In the genomic region with DNA sequence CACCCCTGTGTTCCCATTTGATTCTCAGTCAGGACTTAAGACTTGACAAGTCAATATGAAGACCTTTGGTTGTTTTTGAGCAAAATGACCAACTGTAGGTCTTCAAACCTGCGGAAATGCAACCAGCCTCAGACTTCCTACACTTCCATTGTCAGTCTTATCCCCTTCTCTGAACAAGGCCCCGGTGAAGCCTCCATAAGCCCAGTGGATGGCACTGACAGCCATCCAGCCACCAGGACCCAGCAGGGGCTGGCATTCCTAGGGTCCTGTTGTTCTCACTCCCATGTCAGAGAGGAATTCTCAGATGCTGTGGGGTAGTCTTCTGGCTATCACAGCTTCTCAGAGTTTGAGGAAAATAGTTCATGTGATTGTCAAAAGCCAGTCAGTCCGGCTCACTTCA, we compare ENCODE assay signal across 8 mouse cellular contexts. TPM values are rescaled to one million over a fixed set of nuclear protein-coding genes. Genes with fewer than 3 reads are reported as not detected.
A peak's percentile ranks its signal among the peaks of the same experiment; 100 is the strongest.
DNase-seq lines count a peak whose midpoint lies in the region; ATAC-seq and TF ChIP-seq lines count a peak whose summit lies in the region.

No protein-coding gene starts in this region.

- peak overlapping the region; percentile 95 for H3K4me2 ChIP-seq in liver, embryonic 11.5 days

- H3K27me3 ChIP-seq in heart, adult 2 months (ENCODE audit: control insufficient read depth, insufficient read depth, low read length) = no peaks in the 10 kb centered on the region
- H3K27me3 ChIP-seq in liver, embryonic 11.5 days (replicated peaks; ENCODE audit: control insufficient read depth, insufficient read depth, low read length) = no peaks in the 10 kb centered on the region

- no peak for TF ChIP-seq EP300 in heart, adult 2 months (IDR thresholded peaks at IDR 0.05; ENCODE audit: insufficient read depth, low read depth, low read length)

- DNase-seq in heart, adult 2 months = no peak
- no peak for DNase-seq in heart, adult 9 months (ENCODE audit: low spot score in 2 of 2)
- peak; percentile 3 for DNase-seq in thymus, postnatal 25 days
- no peak for DNase-seq in thymus, postnatal 10 days (ENCODE audit: low spot score in 2 of 2)
- DNase-seq in liver, embryonic 11.5 days (ENCODE audit: low spot score) = no peak
- no peak for DNase-seq in c-Kit-positive CD71-positive TER-119-positive erythroid progenitor cells, embryonic 14.5 days (ENCODE audit: low spot score)
- no peak for DNase-seq in cerebellum, adult 8-10 months
- no peak for DNase-seq in right cerebral cortex, adult 18-20 months

- H3K9ac ChIP-seq in heart, adult 2 months (ENCODE audit: low read depth, low read length) = peak overlapping the region; percentile 92; the same call in 1 of the 2 replicates
- H3K9ac ChIP-seq in liver, embryonic 11.5 days (ENCODE audit: low read depth, low read length) = peak overlapping the region; percentile 84

- peaks cover 4% of the 10 kb centered on the region; the same call in 1 of the 2 replicates for H3K36me3 ChIP-seq in heart, adult 2 months (ENCODE audit: control insufficient read depth, insufficient read depth, low read length)
- H3K36me3 ChIP-seq in liver, embryonic 11.5 days (ENCODE audit: control insufficient read depth, insufficient read depth, low read length) = peaks cover 19% of the 10 kb centered on the region; the same call in 1 of the 2 replicates

- H3K4me1 ChIP-seq in heart, adult 2 months (ENCODE audit: control insufficient read depth, insufficient read depth, low read length) = peaks cover 9% of the 10 kb centered on the region
- H3K4me1 ChIP-seq in liver, embryonic 11.5 days (replicated peaks; ENCODE audit: control insufficient read depth, insufficient read depth, low read length) = peaks cover 14% of the 10 kb centered on the region

- no peak for TF ChIP-seq POLR2A in heart, adult 2 months (IDR thresholded peaks at IDR 0.05; ENCODE audit: insufficient read depth, low read depth, low read length)

- intact Hi-C loops in heart, adult 2 months (cut with DNase I) = loop anchor here (5.0 kb wide), 1 partner anchor 81 kb away; no protein-coding TSS in a partner anchor

- H3K27ac ChIP-seq in heart, adult 2 months = peak overlapping the region; percentile 94; the same call in 1 of the 2 replicates
- no peak overlapping the region for H3K27ac ChIP-seq in liver, embryonic 11.5 days (ENCODE audit: low read depth, low read length)

- TF ChIP-seq CTCF in heart, adult 2 months (IDR thresholded peaks at IDR 0.05) = no peak

- H3K4me3 ChIP-seq in heart, adult 2 months = peak overlapping the region; percentile 97
- H3K4me3 ChIP-seq in liver, embryonic 11.5 days (ENCODE audit: low read depth, low read length) = peak overlapping the region; percentile 82

- 39% methylated on average over 3 of the region's 3 CpGs for WGBS in heart, adult 2 months
- 49% methylated on average over 3 of the region's 3 CpGs for WGBS in liver, embryonic 11.5 days

- no peak for ATAC-seq in liver, embryonic 11.5 days (replicated peaks; ENCODE audit: low FRiP score)

- peaks cover 2% of the 10 kb centered on the region for H3K79me2 ChIP-seq in heart, adult 2 months (replicated peaks; ENCODE audit: control insufficient read depth, insufficient read depth, low read length)

- no peaks in the 10 kb centered on the region for H3K9me3 ChIP-seq in liver, embryonic 11.5 days (ENCODE audit: control insufficient read depth, low read length)

RNA-seq across cellular contexts. Expression of a gene that starts 1.6 kb away (rescaled TPM):
- total RNA-seq in heart, adult 2 months (2021) = 1 to 10 TPM; 4.3 to 5.1 TPM
- polyA plus RNA-seq in heart, adult 2 months (2012; rRNA removed) = 3.0 and 4.0 TPM in 2 replicates
- 8.3 and 8.8 TPM in 2 replicates for polyA plus RNA-seq in liver, embryonic 11.5 days (2014; fragmentation: Nextera tagmentation; extraction: Ambion mirVana)

RNA-seq across cellular contexts. Expression of a gene that starts 41.7 kb away (rescaled TPM):
- total RNA-seq in heart, adult 2 months (2021) = 1 to 10 TPM; 8.0 to 8.8 TPM
- 4.3 and 6.2 TPM in 2 replicates for polyA plus RNA-seq in heart, adult 2 months (2012; rRNA removed)
- 9.5 and 9.8 TPM in 2 replicates for polyA plus RNA-seq in liver, embryonic 11.5 days (2014; fragmentation: Nextera tagmentation; extraction: Ambion mirVana)

RNA-seq across cellular contexts. Expression of a gene that starts 43.1 kb away (rescaled TPM):
- total RNA-seq in heart, adult 2 months (2021) = 1 to 10 TPM; 5.8 to 7.4 TPM
- polyA plus RNA-seq in heart, adult 2 months (2012; rRNA removed) = 3.3 and 5.5 TPM in 2 replicates
- polyA plus RNA-seq in liver, embryonic 11.5 days (2014; fragmentation: Nextera tagmentation; extraction: Ambion mirVana) = 5.6 and 5.8 TPM in 2 replicates

RNA-seq across cellular contexts. Expression of a gene that starts 47.9 kb away (rescaled TPM):
- under 1 TPM; 0.64 to 0.78 TPM for total RNA-seq in heart, adult 2 months (2021)
- 0.20 and 0.47 TPM in 2 replicates for polyA plus RNA-seq in heart, adult 2 months (2012; rRNA removed)
- 0.90 and 1.3 TPM in 2 replicates for polyA plus RNA-seq in liver, embryonic 11.5 days (2014; fragmentation: Nextera tagmentation; extraction: Ambion mirVana)
